Mouse (Mus musculus): ENCODE results near the gene Rhcg. TPM values are rescaled to one million over a fixed set of nuclear protein-coding genes. Genes with fewer than 3 reads are reported as not detected.

Rhcg gene
- polyA plus RNA-seq, 1 experiment: not detected

DNA sequence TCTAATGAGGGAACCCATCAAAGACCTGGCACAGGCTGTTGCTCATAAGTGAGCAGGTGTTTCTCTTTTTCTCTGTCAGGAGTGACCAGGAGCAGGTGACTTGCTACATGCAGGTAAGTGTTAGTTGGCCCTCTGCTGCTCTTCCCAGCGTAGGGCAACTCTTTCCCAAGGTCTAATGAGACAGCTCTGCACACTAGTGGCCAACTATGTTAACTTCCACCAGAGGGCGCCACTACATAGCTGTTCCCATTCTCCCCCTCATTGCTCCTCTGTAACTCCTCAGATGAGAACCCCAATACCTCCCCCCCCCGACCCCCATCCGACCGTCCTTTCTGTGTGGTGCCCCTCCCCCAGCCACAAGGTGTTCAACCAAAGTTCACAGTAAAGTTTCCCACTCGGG lies 4.7 kb downstream of the Rhcg start:
- Histone ChIP-seq H3K27me3 (ENCODE audit: control insufficient read depth, insufficient read depth, insufficient read length) (peaks cover 64% of the 10 kb centered on the region), H3K36me3 (ENCODE audit: control insufficient read depth, insufficient read depth) (no peaks in the 10 kb centered on the region), H3ac (ENCODE audit: control insufficient read depth, insufficient read length) (no peak overlapping the region), H3K79me2 (ENCODE audit: control insufficient read depth, insufficient read depth) (no peaks in the 10 kb centered on the region), H3K4me3 (no peak overlapping the region), H3K4me2 (ENCODE audit: low read depth) (no peak overlapping the region)
- no peak for TF ChIP-seq SRF (IDR thresholded peaks at IDR 0.05; ENCODE audit: control insufficient read depth, insufficient read length, low read depth)
- no peak for TF ChIP-seq MYOD1 (IDR thresholded peaks at IDR 0.05; ENCODE audit: control insufficient read depth in 1 of 3, insufficient read length in 2 of 3, low read depth in 2 of 3)

DNA sequence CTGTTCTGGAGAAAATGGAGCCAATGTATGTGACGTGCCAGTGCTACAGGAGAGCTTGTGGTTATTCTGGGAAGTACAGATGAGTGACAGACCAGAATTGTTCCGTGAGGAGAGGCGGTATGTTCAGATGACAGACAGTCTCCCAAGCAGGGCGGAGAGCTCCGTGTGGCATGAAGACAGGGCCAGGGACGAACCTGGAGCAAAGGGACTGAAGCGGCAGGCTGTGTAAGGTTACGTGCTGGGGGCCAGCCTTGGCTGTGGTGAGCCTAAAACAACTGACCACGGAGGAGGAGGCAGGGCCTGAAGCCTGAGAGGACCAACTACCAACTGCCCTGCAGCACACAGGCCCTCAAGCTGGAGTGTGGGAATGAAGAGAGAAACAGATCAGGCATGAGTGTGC lies 5.6 kb downstream of the Rhcg start:
- Histone ChIP-seq H3K27me3 (ENCODE audit: control insufficient read depth, insufficient read depth, insufficient read length) (peaks cover 64% of the 10 kb centered on the region), H3K36me3 (ENCODE audit: control insufficient read depth, insufficient read depth) (no peaks in the 10 kb centered on the region), H3K4me2 (ENCODE audit: low read depth) (no peak overlapping the region), H3ac (ENCODE audit: control insufficient read depth, insufficient read length) (no peak overlapping the region), H3K79me2 (ENCODE audit: control insufficient read depth, insufficient read depth) (no peaks in the 10 kb centered on the region), H3K4me3 (no peak overlapping the region)
- TF ChIP-seq TCF12 (IDR thresholded peaks at IDR 0.05; ENCODE audit: insufficient read depth, poor library complexity, severe bottlenecking) (no peak), CEBPB (IDR thresholded peaks at IDR 0.05; ENCODE audit: insufficient read depth, poor library complexity, severe bottlenecking) (no peak), MYOD1 (IDR thresholded peaks at IDR 0.05; ENCODE audit: control insufficient read depth in 1 of 3, insufficient read length in 2 of 3, low read depth in 2 of 3) (no peak), MAX (IDR thresholded peaks at IDR 0.05; ENCODE audit: low read depth) (no peak), E2F4 (IDR thresholded peaks at IDR 0.05; ENCODE audit: insufficient read depth) (no peak), MYOG (IDR thresholded peaks at IDR 0.05; ENCODE audit: control insufficient read depth in 1 of 3, insufficient read depth in 1 of 3, insufficient read length in 2 of 3, low read depth in 2 of 3) (no peak), TCF3 (IDR thresholded peaks at IDR 0.05; ENCODE audit: insufficient read length, low read depth) (no peak), REST (IDR thresholded peaks at IDR 0.05; ENCODE audit: insufficient read depth, insufficient read length) (no peak), POLR2A (IDR thresholded peaks at IDR 0.05; ENCODE audit: insufficient read length, low read depth) (no peak), POLR2AphosphoS2 (IDR thresholded peaks at IDR 0.05; ENCODE audit: insufficient read length, low read depth) (no peak)

DNA sequence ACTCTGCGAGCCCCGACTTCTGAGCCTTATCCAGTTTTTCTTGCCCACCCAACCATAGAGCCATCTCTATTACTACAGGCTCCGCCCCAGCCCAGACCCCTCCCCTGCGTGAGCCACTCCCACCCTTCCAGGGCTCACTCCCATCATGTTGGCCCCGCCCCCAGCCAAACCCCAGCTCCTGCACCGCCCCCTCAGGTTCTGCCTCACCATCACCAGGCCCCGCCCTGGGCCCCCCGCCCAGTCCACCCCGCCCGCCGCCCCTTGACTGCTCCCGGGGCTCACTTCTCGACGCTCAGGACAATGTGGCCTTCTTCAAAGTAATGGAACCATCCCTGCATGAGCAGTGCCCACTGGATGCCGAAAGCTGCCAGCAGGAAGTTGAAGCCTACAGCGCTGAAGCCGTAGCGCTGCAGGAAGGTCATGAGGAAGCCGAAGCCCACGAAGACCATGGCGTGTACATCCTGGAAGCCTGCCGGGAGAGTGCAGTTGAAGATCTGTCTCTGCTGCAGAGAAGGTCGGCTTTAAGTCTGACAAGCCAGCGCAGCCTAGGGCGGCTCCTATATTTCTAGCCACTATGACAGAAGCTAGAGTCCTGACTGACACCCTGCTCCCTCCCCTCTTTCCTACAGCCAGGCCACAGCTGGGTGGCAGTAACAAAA lies 10.1 kb downstream of the Rhcg start:
- Histone ChIP-seq H3K36me3 (ENCODE audit: control insufficient read depth, insufficient read depth) (no peaks in the 10 kb centered on the region), H3K4me2 (ENCODE audit: low read depth) (no peak overlapping the region), H3ac (ENCODE audit: control insufficient read depth, insufficient read length) (no peak overlapping the region), H3K27me3 (ENCODE audit: control insufficient read depth, insufficient read depth, insufficient read length) (peaks cover 73% of the 10 kb centered on the region), H3K79me2 (ENCODE audit: control insufficient read depth, insufficient read depth) (no peaks in the 10 kb centered on the region), H3K4me3 (no peak overlapping the region)
- TF ChIP-seq USF1 (IDR thresholded peaks at IDR 0.05; ENCODE audit: low read depth): no peak
- TF ChIP-seq POLR2AphosphoS2 (IDR thresholded peaks at IDR 0.05; ENCODE audit: insufficient read length, low read depth): no peak
- no peak for TF ChIP-seq POLR2A (IDR thresholded peaks at IDR 0.05; ENCODE audit: insufficient read length, low read depth)
- TF ChIP-seq MYOG (IDR thresholded peaks at IDR 0.05; ENCODE audit: control insufficient read depth in 1 of 3, insufficient read depth in 1 of 3, insufficient read length in 2 of 3, low read depth in 2 of 3): no peak
- no peak for TF ChIP-seq MYOD1 (IDR thresholded peaks at IDR 0.05; ENCODE audit: control insufficient read depth in 1 of 3, insufficient read length in 2 of 3, low read depth in 2 of 3)
- TF ChIP-seq REST (IDR thresholded peaks at IDR 0.05; ENCODE audit: insufficient read depth, insufficient read length): no peak

DNA sequence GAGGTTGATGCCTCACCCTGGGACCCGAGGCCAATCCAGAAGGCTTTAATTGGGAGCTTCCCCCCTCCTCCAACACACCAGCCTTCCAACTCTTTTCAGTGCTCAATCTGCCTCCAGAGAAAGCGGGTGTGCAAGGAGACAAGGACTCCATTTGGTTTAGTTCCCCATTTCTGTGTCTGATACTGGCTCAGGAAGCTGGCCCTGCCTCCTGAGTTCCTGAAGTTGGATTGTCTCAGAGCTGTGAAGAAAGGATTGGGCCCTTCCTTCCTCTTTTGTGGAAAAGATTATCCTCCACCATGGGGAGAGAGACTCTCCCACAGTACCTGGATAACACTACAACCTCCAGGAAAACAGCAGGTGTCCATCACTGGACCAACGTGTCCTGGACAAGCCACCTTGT lies 10.7 kb downstream of the Rhcg start:
- no peak overlapping the region for H3K4me2 ChIP-seq (ENCODE audit: low read depth)
- no peak overlapping the region for H3K4me3 ChIP-seq
- peaks cover 73% of the 10 kb centered on the region for H3K27me3 ChIP-seq (ENCODE audit: control insufficient read depth, insufficient read depth, insufficient read length)

DNA sequence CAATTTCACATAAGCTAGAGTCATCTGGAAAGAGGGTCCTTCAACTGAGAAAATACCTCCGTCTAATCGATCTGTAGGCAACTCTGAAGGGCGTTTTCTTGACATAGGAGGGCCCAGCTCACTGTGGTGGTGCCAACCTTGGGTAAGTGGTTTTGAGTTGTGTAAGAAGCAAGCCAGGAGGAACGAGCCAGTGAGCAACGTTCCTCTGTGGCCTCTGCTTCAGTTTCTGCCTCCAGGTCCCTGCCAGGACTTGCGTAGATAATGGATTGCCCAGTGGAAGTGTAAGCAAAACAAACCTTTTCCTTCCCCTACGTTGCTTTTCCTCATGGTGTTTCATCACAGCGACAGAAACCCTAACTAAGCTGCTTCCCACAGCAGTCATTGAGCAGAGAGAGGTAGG lies 15.5 kb downstream of the Rhcg start:
- H3K27me3 ChIP-seq (ENCODE audit: control insufficient read depth, insufficient read depth, insufficient read length): peaks cover 83% of the 10 kb centered on the region
- TF ChIP-seq CEBPB (IDR thresholded peaks at IDR 0.05; ENCODE audit: insufficient read depth, poor library complexity, severe bottlenecking) (no peak), TCF12 (IDR thresholded peaks at IDR 0.05; ENCODE audit: insufficient read depth, poor library complexity, severe bottlenecking) (no peak), REST (IDR thresholded peaks at IDR 0.05; ENCODE audit: insufficient read depth, insufficient read length) (no peak), MYOG (IDR thresholded peaks at IDR 0.05; ENCODE audit: control insufficient read depth in 1 of 3, insufficient read depth in 1 of 3, insufficient read length in 2 of 3, low read depth in 2 of 3) (no peak), E2F4 (IDR thresholded peaks at IDR 0.05; ENCODE audit: insufficient read depth) (no peak), USF1 (IDR thresholded peaks at IDR 0.05; ENCODE audit: low read depth) (no peak), MYOD1 (IDR thresholded peaks at IDR 0.05; ENCODE audit: control insufficient read depth in 1 of 3, insufficient read length in 2 of 3, low read depth in 2 of 3) (no peak), TCF3 (IDR thresholded peaks at IDR 0.05; ENCODE audit: insufficient read length, low read depth) (no peak), POLR2AphosphoS2 (IDR thresholded peaks at IDR 0.05; ENCODE audit: insufficient read length, low read depth) (no peak), MAX (IDR thresholded peaks at IDR 0.05; ENCODE audit: low read depth) (no peak), SRF (IDR thresholded peaks at IDR 0.05; ENCODE audit: control insufficient read depth, insufficient read length, low read depth) (no peak), POLR2A (IDR thresholded peaks at IDR 0.05; ENCODE audit: insufficient read length, low read depth) (no peak)

More for the DNA sequence above, 10.7 kb downstream of the Rhcg start:
- no peak overlapping the region for H3ac ChIP-seq (ENCODE audit: control insufficient read depth, insufficient read length)
- no peaks in the 10 kb centered on the region for H3K79me2 ChIP-seq (ENCODE audit: control insufficient read depth, insufficient read depth)
- no peaks in the 10 kb centered on the region for H3K36me3 ChIP-seq (ENCODE audit: control insufficient read depth, insufficient read depth)
- TF ChIP-seq MYOG (IDR thresholded peaks at IDR 0.05; ENCODE audit: control insufficient read depth in 1 of 3, insufficient read depth in 1 of 3, insufficient read length in 2 of 3, low read depth in 2 of 3) (no peak), TCF3 (IDR thresholded peaks at IDR 0.05; ENCODE audit: insufficient read length, low read depth) (no peak), E2F4 (IDR thresholded peaks at IDR 0.05; ENCODE audit: insufficient read depth) (no peak)

More for the DNA sequence above, 15.5 kb downstream of the Rhcg start:
- Histone ChIP-seq H3K79me2 (ENCODE audit: control insufficient read depth, insufficient read depth) (no peaks in the 10 kb centered on the region), H3K4me2 (ENCODE audit: low read depth) (no peak overlapping the region), H3K4me3 (no peak overlapping the region), H3K36me3 (ENCODE audit: control insufficient read depth, insufficient read depth) (no peaks in the 10 kb centered on the region), H3ac (ENCODE audit: control insufficient read depth, insufficient read length) (no peak overlapping the region)
